Mouse (Mus musculus): ENCODE results near the gene Gm28729. TPM values are rescaled to one million over a fixed set of nuclear protein-coding genes. Genes with fewer than 3 reads are reported as not detected.

Gene Gm28729
- polyA plus RNA-seq (2014; fragmentation: Illumina TruSeq; extraction: RNeasy Lipid Tissue Mini Kit (QIAGEN cat#74804); ENCODE audit: low read depth, low replicate concordance): not detected

DNA sequence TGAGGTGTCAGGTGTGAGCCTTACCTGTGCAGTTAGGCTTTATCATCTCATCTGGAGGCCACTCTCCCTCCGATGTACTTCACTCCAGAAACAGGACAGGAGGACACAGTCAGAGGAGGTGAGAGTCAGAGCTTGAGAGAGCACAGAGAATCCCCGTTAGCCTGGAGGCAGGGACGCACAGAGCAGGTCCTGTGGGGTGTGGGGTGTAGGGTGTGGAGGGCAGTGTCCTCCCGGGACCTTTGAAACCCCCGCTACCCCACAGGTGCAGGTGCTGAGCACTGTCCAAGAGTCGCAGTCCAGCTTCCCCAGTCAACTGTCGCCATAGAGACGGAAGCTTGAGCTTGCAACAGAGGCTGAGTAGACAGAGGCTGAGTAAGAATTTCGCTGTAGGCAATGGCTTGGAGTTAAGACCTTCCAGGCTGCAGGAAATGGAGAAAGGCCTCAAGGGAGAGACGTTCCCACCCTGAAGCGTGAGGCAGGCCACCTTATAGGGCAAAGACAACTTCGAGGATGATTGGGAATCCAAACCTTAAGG, at the start of gene Gm28729:
TSS of gene Gm28729 (minus strand) at position 293 of the 535 bp plus-strand sequence.

DNA sequence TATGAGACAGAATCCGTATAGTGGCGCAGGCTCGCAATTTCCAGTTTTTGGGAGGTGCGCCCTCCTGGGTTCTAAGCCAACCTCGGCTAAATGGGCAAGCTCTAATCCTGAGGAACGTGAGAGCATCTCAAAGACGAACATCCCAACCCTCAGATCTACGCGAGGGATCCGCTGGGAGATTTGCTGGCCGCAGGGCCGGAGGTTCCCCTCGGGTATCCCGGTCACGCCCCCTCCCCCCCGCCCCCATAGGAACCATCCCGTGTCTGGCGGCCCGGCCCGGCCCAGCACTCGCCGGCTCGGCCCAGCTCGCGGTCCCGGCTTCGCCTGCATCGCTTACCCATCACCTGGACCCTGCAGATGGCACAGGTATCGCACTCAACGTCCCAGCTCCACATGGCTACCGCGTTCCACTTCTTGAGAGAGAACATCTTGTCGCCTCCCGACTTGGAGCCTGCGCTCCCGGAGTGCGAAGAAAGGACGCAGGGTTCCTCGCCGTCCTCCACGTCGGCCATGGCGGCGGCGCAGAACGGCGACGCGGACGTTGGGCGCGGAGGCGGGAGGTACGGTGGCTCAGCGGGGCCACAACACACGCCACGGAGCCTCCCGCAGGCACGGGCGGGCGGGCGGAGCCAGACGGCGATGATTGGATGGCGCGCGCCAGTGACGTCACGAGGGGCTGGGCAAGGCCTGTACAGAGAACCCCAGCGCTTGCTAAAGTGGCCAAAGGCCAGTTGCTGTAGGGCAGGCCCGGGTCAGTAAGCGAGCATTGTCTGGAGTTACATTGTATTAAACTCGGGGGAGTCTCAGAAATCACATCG, 46.8 kb downstream of the Gm28729 start, which contains the start of gene Rnf7:
TSS of gene Rnf7 (minus strand) at position 605 of the 818 bp plus-strand sequence.

Other genes starting within 250 kb of the Gm28729 start
- 533 TPM for gene Atp1b3, start 160.8 kb downstream of the Gm28729 start, polyA plus RNA-seq (2014; fragmentation: Illumina TruSeq; extraction: RNeasy Lipid Tissue Mini Kit (QIAGEN cat#74804); ENCODE audit: low read depth, low replicate concordance)
- gene Rnf7, start 46.6 kb downstream of the Gm28729 start, polyA plus RNA-seq (2014; fragmentation: Illumina TruSeq; extraction: RNeasy Lipid Tissue Mini Kit (QIAGEN cat#74804); ENCODE audit: low read depth, low replicate concordance): 249 TPM
- 21.5 TPM for gene Rasa2, start 106.4 kb upstream of the Gm28729 start, polyA plus RNA-seq (2014; fragmentation: Illumina TruSeq; extraction: RNeasy Lipid Tissue Mini Kit (QIAGEN cat#74804); ENCODE audit: low read depth, low replicate concordance)
- gene Zbtb38, start 227.6 kb upstream of the Gm28729 start, polyA plus RNA-seq (2014; fragmentation: Illumina TruSeq; extraction: RNeasy Lipid Tissue Mini Kit (QIAGEN cat#74804); ENCODE audit: low read depth, low replicate concordance): 51.2 TPM